Mouse (Mus musculus) heart, embryonic 11.5 days (tissue): ENCODE data around the gene Pqbp1. TPM values are rescaled to one million over a fixed set of nuclear protein-coding genes. Genes with fewer than 3 reads are reported as not detected.
"Not testable (repeated sequence)": the region's sequence is repeated elsewhere in the genome, so short reads cannot be mapped to it uniquely, and the experiment has no call there.

Experiments used
- ATAC-seq: fragments of 200-750 bp; cut with Nextera tagmentation; replicated peaks from 2 replicates; pipeline ENCODE4 v1.8.0; 2017; ENCODE audit warnings: moderate library complexity; ENCODE audit not compliant: insufficient number of reproducible peaks, low FRiP score, low TSS enrichment
- H3K27ac ChIP-seq: fragments of 300-500 bp; sonication (generic); 2 replicates; pipeline ENCODE4 v1.5.1; 2014; ENCODE audit warnings: mild to moderate bottlenecking, low read depth, low read length
- H3K27me3 ChIP-seq: fragments of 300-500 bp; sonication (generic); 2 replicates; pipeline ENCODE4 v1.6.1; 2014; ENCODE audit warnings: mild to moderate bottlenecking, low read length, mixed read lengths; ENCODE audit not compliant: control insufficient read depth, insufficient read depth
- H3K36me3 ChIP-seq: fragments of 300-500 bp; sonication (generic); 2 replicates; pipeline ENCODE4 v1.6.1; 2014; ENCODE audit warnings: mild to moderate bottlenecking, low read length, moderate library complexity, mixed read lengths; ENCODE audit not compliant: control insufficient read depth, insufficient read depth
- H3K4me1 ChIP-seq: fragments of 300-500 bp; sonication (generic); 2 replicates; pipeline ENCODE4 v1.6.1; 2014; ENCODE audit warnings: low read length; ENCODE audit not compliant: control insufficient read depth, insufficient read depth
- H3K4me2 ChIP-seq: fragments of 300-500 bp; sonication (generic); 2 replicates; pipeline ENCODE4 v1.6.1; 2014; ENCODE audit warnings: mild to moderate bottlenecking, moderate library complexity
- H3K4me3 ChIP-seq: fragments of 300-500 bp; sonication (generic); 2 replicates; pipeline ENCODE4 v1.5.1; 2014; ENCODE audit warnings: low read depth, low read length
- H3K9ac ChIP-seq: fragments of 300-500 bp; sonication (generic); 2 replicates; pipeline ENCODE4 v1.6.1; 2014; ENCODE audit warnings: mild to moderate bottlenecking, low read depth, low read length, moderate library complexity
- H3K9me3 ChIP-seq: fragments of 300-500 bp; sonication (generic); replicated peaks from 2 replicates; pipeline ENCODE4 v1.6.1; 2016; ENCODE audit warnings: low read length; ENCODE audit not compliant: control insufficient read depth
- WGBS: fragments of 180-500 bp; shearing (Covaris S2); extraction: QIAGEN DNeasy Blood & Tissue Kit; methylation state at CpG from one replicate; pipeline ENCODE4 v1.1.7; 2014; ENCODE audit not compliant: insufficient replicate concordance; 5-methylcytosine and 5-hydroxymethylcytosine counted together
- polyA plus RNA-seq: library from polyadenylated mRNA; unstranded; fragments of >200 nt; fragmentation: Nextera tagmentation; extraction: Ambion mirVana; gene quantifications from 2 replicates; pipeline ENCODE4 v1.2.1, GENCODE M21; 2014

The Pqbp1 gene
- polyA plus RNA-seq, 1 experiment from 2014 or later = 88.2 TPM

DNA sequence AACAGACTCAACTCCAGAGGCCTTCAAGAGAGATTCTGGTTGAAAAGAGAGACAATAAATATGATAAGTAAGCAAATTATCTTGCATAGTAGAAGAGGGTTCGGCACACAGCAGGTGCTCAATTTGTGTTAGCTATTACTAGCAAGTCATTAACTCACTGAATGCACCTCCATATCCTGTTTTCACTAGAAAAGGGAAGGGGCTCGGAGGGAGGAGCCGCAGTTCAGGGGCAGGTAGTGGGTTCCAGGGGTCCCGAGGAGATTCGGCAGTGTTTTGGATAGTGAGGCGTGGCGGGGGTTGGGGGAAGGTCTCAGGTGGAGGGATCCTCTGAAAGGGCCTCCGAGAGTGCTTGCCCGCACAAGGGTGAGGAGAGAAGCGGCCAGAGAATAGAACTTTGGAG, 28.0 kb upstream of the Pqbp1 start:
- 19% methylated on average over 10 of the region's 10 CpGs for WGBS
- H3K4me3 ChIP-seq = no peak overlapping the region
- no peak for ATAC-seq
- H3K9me3 ChIP-seq = peaks cover 3% of the 10 kb centered on the region; the same call in 1 of the 2 replicates
- H3K4me1 ChIP-seq = no peaks in the 10 kb centered on the region
- peak overlapping the region; percentile 24 for H3K4me2 ChIP-seq
- H3K36me3 ChIP-seq = no peaks in the 10 kb centered on the region
- no peak overlapping the region for H3K27ac ChIP-seq
- peaks cover 55% of the 10 kb centered on the region for H3K27me3 ChIP-seq
- no peak overlapping the region for H3K9ac ChIP-seq

GRCm38 (mm10) chrX:7926266-7926665, 27.2 kb upstream of the Pqbp1 start:
- H3K4me2 ChIP-seq = no peak overlapping the region
- H3K27me3 ChIP-seq = peaks cover 64% of the 10 kb centered on the region
- no peaks in the 10 kb centered on the region for H3K36me3 ChIP-seq
- WGBS = 56% methylated on average over 6 of the region's 6 CpGs
- H3K9ac ChIP-seq = no peak overlapping the region
- H3K27ac ChIP-seq = no peak overlapping the region
- no peak for ATAC-seq
- no peak overlapping the region for H3K4me3 ChIP-seq
- no peaks in the 10 kb centered on the region for H3K4me1 ChIP-seq
- H3K9me3 ChIP-seq = peaks cover 3% of the 10 kb centered on the region; the same call in 1 of the 2 replicates

GRCm38 (mm10) chrX:7922032-7922431, 23.0 kb upstream of the Pqbp1 start:
- no peak for ATAC-seq
- Histone ChIP-seq H3K9me3 (no peaks in the 10 kb centered on the region), H3K4me3 (peak overlapping the region; percentile 34), H3K27ac (no peak overlapping the region), H3K27me3 (peaks cover 77% of the 10 kb centered on the region), H3K9ac (no peak overlapping the region), H3K4me2 (peak overlapping the region; percentile 56), H3K36me3 (no peaks in the 10 kb centered on the region), H3K4me1 (no peaks in the 10 kb centered on the region)
- WGBS = 9% methylated on average over 47 of the region's 48 CpGs

- H3K9ac ChIP-seq = no peak within 1 kb of the TSS
- 13% methylated on average over 36 of the region's 40 CpGs for WGBS
- peak within 1 kb of the TSS; percentile 50 for H3K4me2 ChIP-seq
- peak within 1 kb of the TSS; percentile 26 for H3K4me3 ChIP-seq
- ATAC-seq = no peak
- no peaks in the 10 kb centered on the region for H3K36me3 ChIP-seq
- peaks cover 60% of the 10 kb centered on the region for H3K27me3 ChIP-seq
- no peaks in the 10 kb centered on the region for H3K4me1 ChIP-seq
- no peak within 1 kb of the TSS for H3K27ac ChIP-seq
- no peaks in the 10 kb centered on the region for H3K9me3 ChIP-seq
These were observed 20.7 kb upstream of the Pqbp1 start, which contains the start of gene Pcsk1n for GRCm38 (mm10) chrX:7919601-7920383. Gene Pcsk1n, plus strand, starts transcription at chrX:7919822.

- H3K4me1 ChIP-seq, H3K27ac ChIP-seq, H3K4me3 ChIP-seq, H3K36me3 ChIP-seq, H3K9me3 ChIP-seq, ATAC-seq, H3K9ac ChIP-seq, H3K4me2 ChIP-seq: not testable (repeated sequence)
- H3K27me3 ChIP-seq = peaks cover 45% of the 10 kb centered on the region
- WGBS = 60% methylated on average over 6 of the region's 6 CpGs
These were observed 18.9 kb upstream of the Pqbp1 start for GRCm38 (mm10) chrX:7917960-7918359.

GRCm38 (mm10) chrX:7915669-7916068, 16.6 kb upstream of the Pqbp1 start:
- H3K27me3 ChIP-seq = peaks cover 23% of the 10 kb centered on the region
- WGBS = 17% methylated on average over 3 of the region's 3 CpGs
- not testable (repeated sequence) for H3K27ac ChIP-seq, H3K36me3 ChIP-seq, H3K4me1 ChIP-seq, H3K9ac ChIP-seq, H3K4me3 ChIP-seq, H3K9me3 ChIP-seq, H3K4me2 ChIP-seq, ATAC-seq

DNA sequence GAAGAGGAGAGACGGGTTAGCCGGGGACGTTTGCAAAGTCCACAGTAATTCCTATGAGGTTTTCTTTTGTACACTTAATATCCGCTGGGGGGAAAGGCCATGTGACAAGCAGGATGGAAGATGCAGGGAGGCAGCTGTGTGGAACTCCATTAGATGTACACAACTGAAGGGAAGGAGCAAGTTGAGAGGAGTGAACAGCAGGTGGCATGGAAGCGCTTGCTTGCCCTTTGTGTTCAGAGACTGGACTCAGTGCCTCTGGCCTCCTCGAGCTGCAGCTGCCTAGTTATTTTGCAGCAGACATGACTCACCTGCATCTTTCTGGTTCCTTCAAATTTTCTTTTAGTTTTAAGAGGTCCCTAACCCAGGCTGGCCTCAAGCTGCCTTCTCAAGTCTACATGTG, 11.4 kb upstream of the Pqbp1 start:
- Histone ChIP-seq H3K36me3 (no peaks in the 10 kb centered on the region), H3K4me1 (no peaks in the 10 kb centered on the region), H3K4me2 (no peak overlapping the region), H3K27me3 (no peaks in the 10 kb centered on the region), H3K9ac (no peak overlapping the region), H3K4me3 (no peak overlapping the region), H3K9me3 (no peaks in the 10 kb centered on the region), H3K27ac (no peak overlapping the region)
- ATAC-seq = no peak
- WGBS = 59% methylated on average over 6 of the region's 6 CpGs

DNA sequence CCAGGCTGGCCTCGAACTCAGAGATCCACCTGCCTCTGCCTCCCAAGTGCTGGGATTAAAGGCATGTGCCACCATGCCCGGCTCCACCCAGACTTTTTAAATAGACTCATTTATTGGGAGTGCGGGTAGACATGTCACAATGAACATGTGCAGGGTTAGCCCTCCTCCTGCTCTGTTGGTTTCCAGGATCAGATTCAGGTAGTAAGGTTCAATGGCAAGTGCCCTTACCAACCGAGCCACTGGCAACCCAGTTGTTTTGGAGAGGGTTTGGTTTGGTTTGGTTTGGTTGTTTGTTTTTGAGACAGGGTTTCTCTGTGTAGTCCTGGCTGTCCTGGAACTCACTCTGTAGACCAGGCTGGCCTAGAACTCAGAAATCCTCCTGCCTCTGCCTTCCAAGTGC, 10.2 kb upstream of the Pqbp1 start, which contains the start of gene Gm10490:
Gene Gm10490 (plus strand): TSS at position 301 of the 400 bp plus-strand sequence.
- not testable (repeated sequence) for H3K9me3 ChIP-seq, ATAC-seq, H3K36me3 ChIP-seq, H3K9ac ChIP-seq, H3K4me1 ChIP-seq, H3K4me3 ChIP-seq, H3K27ac ChIP-seq, H3K27me3 ChIP-seq, H3K4me2 ChIP-seq
- WGBS = 86% methylated on average over 4 of the region's 4 CpGs

DNA sequence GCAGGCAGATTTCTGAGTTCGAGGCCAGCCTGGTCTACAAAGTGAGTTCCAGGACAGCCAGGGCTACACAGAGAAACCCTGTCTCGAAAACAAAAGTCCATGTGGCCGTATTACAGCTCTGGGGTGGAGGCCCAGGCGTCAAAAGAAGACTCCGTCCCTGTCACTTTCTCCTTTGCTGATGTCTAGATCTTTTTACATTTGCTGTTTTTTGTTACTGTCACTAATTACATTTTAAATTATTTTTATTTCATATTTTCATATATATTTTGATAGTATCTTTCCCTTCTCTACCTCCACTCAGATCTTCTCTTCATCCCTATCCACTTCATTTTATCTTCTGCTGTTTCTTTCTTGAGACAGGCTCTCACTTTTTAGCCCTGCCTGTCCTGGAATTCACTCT, 8.7 kb upstream of the Pqbp1 start, which contains the start of gene Gm10491:
Gene Gm10491 (minus strand): TSS at position 101 of the 400 bp plus-strand sequence.
- H3K4me3 ChIP-seq = no peak within 1 kb of the TSS
- no peak for ATAC-seq
- no peak within 1 kb of the TSS for H3K27ac ChIP-seq
- 82% methylated on average over 4 of the region's 5 CpGs for WGBS
- H3K9ac ChIP-seq = no peak within 1 kb of the TSS
- no peak within 1 kb of the TSS for H3K4me2 ChIP-seq
- no peaks in the 10 kb centered on the region for H3K9me3 ChIP-seq
- no peaks in the 10 kb centered on the region for H3K27me3 ChIP-seq
- H3K36me3 ChIP-seq = no peaks in the 10 kb centered on the region
- no peaks in the 10 kb centered on the region for H3K4me1 ChIP-seq
